Mouse (Mus musculus): Measurements from ENCODE around the gene Coq10a.
A peak's percentile ranks its signal among the peaks of the same experiment; 100 is the strongest.

Gene Coq10a

DNA sequence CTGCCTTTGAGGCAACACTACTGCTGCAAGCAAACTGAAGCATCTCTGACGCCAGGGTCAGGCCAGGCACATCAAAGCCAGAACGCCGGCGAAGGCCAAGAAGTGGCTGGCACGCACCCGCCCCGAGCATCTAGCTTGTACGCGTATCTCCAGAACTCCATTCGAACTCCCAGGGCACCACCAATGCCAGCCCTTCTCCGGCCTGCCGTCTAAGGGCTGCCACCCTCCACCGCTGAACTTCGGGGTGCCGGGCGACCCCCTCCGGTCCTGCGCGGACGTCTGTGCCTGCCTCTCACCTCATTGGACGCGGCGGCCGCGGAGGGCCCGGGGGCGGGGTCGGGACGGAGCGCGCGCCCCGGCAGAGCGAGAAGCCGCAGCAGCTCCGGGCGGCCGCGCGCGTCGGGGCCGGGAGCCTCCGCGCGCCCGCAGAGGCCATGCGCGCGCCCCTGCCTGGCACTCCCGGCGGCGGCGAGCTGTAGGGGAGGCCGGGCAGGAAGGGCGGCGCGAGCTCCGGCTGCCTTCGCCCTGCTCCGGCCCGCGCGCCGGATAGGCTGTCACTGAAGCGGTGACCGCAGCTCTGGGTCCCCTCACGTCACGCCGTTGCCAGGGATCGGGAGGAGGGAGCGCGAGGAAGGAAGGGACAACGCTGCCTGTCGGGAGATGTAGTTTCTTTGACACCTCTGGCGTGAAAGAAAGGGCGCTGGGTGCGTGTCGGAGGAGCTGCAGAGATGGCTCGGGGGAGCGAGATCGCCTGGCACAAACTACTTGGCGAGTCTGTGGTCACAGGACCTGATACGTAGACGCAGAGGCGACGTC is at the start of gene Coq10a:
TSS of gene Coq10a (minus strand) at position 596 of the 816 bp plus-strand sequence.
- TF ChIP-seq GATA4 (IDR thresholded peaks at IDR 0.05; ENCODE audit: insufficient replicate concordance, low read length) = peak; percentile 16; the same call in 1 of the 2 replicates

DNA sequence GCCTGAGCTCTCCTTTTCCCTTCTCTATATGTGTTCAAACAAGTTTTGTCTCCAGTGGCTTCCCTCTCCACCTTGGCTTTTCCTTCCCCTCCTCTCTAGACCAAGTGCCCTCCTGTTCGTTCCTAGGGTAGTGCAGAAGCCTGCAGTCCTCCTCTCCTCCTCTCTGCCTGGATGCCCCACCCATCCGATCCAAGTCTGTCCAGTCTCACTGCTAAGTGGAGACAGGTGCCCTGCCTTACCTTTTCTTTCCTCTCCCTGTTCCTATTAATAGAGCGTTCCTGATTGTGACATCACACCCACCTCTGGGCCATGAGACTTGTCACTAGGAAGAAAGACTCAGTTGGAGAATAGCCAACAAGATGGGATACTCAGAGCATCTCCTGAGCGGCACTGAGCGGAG is 46.1 kb upstream of the Coq10a start:
- TF ChIP-seq GATA4 (IDR thresholded peaks at IDR 0.05; ENCODE audit: insufficient replicate concordance, low read length) = no peak

DNA sequence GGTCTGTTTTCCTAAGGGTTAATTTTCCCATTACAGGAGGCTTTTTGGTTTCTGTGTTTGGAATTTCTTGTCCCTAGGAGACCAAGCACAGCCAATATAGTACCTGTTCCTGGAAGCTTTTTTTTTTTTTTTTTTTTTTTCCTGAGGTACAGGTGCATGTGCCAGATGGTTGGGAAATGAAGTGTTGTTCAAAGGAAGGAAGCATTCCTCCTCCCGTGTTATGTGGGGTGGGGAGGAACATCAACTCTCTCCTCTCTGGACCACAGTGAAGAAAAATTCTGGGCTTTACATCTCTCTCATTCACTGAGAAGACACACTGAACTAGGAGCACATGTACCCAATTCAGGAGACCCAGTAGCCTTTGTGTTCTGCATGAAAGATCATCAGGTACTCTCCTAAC is 44.3 kb upstream of the Coq10a start:
- TF ChIP-seq GATA4 (IDR thresholded peaks at IDR 0.05; ENCODE audit: insufficient replicate concordance, low read length) = no peak

DNA sequence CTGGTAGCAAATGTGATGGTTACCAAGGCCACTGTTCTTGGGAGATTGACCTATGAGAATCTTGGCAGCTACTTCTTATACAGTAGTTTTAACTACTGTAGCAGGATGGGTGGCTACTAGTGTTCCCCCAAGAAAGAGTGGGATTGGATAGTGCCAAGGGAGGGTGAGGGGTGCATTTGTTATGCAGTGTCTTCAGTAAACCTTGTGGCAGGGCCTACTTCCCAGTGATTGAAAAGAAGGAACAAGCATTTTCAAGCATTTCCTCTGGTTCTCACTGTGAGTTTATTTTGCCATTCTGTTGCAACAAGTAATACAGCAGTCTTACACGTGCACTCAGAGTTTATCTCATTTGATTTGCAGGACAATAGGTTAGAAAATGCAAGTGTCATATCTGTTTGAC is 43.8 kb upstream of the Coq10a start:
- no peak for TF ChIP-seq GATA4 (IDR thresholded peaks at IDR 0.05; ENCODE audit: insufficient replicate concordance, low read length)

DNA sequence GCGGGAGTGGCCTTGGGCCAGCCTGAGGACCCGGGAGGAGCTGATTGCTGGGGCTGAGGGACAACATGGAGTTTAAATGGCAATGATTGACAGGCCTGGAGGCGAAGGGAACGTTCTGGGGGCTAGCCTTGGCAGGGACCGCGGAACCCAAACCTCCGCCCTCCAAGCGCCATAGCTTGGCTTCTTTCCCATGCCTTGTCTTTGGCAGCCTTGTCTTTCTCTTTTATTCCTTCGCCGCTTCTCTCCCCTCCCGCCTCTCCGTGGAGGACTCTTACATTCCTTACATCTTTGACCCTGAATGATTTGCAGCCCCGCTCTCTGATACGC is 43.2 kb upstream of the Coq10a start:
- no peak for TF ChIP-seq GATA4 (IDR thresholded peaks at IDR 0.05; ENCODE audit: insufficient replicate concordance, low read length)

DNA sequence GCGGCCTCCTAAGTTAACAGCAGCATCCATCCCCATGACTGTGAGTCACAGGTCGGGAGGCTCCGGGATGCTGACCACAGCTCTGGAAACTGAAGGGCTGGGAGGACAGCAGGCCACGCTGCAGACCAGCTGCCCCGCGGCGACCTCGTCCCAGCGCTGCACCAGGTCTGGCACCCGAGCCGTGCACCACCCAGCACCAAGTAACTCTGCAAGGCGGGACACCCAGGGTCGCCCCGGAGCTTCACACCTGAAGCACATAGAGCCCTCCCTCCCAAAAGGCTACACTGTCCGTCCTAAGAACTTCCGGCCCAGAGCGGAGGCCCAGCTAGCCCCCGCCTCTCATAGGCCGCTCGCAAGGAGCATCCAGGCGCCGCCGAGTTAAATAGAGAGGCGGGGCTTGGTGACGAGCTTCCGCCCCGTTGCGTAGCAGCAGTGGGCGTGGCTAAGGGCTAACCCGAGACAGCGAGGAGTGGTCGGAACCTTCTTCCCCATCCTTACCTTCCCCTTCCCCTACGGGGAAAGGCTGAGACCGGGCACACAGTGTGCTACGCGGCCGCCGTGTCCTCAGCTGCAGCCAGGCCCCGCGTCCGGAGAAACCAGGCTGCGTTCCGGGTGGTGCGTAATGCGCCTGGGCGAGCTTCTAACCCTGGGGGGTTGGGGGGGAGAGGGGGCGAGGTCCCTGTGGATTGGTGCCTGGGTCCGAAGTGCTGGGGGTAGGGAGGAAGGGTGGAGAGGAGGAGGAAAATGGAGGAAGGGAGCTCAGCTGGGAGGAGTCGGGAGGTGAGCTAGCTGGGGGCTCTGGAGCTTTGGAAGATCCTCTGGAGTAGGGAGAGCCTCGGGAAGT is 42.6 kb upstream of the Coq10a start, which contains the start of the genes Nabp2 and Rnf41:
TSS of gene Nabp2 (minus strand) at position 282 of the 844 bp plus-strand sequence.
TSS of gene Rnf41 (plus strand) at position 447 of the 844 bp plus-strand sequence.
- no peak for TF ChIP-seq GATA4 (IDR thresholded peaks at IDR 0.05; ENCODE audit: insufficient replicate concordance, low read length)

DNA sequence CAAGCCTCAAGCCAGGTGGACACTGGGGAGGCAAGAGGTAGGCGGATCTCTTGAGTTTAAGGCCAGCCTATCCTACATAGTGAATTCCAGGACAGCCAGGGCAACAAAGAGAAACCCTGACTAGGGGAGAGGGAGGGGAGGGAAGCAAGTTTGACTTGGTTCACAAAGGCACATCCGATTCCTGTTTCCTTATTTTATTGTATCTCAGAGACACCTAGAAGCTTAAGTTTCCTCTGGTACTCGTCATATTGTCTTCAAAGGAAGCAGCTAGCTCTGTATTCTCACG is 41.7 kb upstream of the Coq10a start:
- TF ChIP-seq GATA4 (IDR thresholded peaks at IDR 0.05; ENCODE audit: insufficient replicate concordance, low read length) = no peak

DNA sequence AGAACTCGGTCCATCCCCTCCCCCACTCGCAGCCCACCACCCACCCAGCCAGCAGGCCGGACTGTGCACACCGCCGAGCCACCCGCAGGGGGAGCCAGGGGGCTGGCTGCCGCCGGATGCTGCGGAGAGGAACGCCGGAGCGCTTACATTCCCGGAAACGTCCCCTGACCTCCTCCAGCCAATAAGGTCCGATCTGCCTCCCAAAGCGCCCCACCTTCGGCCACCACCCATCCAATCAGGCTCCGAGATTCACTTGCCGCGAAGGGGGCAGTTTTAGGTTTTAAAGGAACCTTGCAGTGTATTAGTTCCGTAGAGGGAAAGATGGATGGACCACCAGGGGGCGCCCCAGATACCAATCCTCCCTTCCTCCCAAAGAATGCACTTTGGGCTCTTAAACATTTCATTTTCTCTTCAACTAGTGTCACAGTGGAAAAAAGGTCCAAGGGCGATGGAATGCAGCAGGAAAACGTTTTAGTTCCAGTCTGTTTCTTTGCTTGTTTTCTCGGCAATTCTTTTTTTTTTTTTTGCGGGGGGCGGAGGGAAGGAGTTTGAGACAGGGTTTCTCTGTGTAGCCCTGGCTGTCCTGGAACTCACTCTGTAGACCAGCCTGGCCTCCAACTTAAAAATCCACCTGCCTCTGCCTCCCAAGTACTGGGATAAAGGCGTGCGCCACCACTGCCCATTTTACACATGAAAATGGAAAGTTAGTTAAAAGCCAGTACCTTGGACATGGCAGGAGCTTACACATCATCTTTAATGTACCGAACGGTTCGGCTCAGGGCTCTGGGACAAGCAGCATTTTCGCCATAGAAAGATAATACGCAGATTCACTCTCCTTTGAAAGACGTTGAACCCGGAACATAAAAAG is 41.1 kb upstream of the Coq10a start:
- no peak for TF ChIP-seq GATA4 (IDR thresholded peaks at IDR 0.05; ENCODE audit: insufficient replicate concordance, low read length)

DNA sequence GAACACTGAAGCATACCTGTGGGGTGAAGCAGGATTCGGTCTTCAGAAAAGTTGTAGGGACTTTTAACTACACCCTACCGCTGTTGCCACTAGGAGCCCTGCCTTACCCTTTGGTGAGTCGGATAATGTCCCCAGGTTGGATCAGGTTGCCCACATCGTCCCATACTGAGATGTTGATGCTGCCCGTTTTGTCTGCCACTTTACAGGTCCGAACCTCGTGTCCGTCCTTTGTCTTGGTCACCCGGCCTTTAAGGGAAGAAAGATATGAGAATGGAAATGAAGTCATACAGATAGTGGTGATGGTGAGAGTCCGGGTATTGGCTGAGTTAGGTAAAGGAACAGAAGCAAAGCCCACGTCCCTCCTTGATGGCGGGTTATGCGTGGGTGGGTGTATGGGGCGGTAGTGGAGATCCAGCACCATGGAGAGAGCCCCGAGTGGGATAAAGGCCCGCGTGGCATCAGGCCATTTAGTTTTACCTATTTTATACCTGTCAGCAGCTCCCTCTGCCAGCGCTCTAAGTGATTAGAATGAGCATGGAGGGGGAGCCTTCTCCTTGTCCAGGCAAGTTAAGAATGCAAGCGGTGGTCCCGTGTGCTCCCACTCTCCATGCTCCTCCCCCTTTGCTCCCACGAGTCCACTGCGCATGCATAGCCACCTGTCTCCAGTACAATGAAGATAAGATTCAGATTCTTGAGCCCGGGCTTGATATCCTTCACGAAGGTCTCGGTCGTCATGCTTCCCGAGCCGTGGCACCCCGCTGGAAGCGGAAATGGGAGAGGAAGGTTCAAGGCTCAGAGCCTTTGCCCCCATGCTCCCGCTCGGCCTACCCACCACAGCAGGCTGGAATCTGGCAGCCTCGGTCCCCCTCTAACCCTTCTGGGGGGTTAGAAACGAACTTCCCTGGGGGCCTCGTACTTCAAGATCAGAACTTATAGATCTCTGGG is 40.1 kb upstream of the Coq10a start:
- TF ChIP-seq GATA4 (IDR thresholded peaks at IDR 0.05; ENCODE audit: insufficient replicate concordance, low read length) = no peak

DNA sequence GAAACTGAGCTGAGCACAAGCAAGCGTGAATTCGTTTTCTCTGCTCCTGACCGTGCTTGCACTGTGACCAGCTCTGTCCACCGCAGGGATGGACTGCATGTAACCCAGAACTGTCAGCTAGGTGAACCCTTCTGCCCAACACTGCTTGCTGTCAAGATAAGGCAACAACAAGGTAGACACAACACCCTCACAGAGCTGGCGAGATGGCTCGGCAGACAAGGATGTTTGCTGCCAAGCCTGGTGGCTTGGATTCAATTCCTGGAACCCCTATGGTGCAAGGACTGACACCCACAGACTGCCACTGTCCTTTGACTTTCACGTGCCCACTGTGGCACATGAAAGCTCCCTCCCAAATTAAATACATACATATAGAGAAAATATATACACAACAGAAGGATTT is 35.1 kb upstream of the Coq10a start:
- TF ChIP-seq GATA4 (IDR thresholded peaks at IDR 0.05; ENCODE audit: insufficient replicate concordance, low read length) = no peak

DNA sequence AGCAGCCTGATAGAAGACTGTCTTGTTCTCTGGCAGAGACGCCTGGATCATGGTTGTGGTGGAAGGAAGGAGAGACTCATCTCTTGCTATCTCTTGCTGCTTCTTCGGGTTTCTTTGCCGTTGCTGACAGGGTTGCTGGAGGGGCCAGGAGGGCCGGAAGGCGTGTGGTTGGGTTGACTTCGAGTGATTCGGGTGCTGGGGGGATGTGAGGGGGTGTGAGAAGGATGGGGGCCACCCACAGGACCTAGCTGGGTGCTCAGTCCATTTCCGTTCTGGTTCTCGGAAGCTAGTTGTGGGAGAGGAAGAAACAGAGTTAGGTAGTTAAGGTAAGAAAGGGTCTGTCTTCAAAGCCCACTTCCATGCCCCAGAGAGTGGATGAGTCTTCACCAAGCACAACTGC is 32.8 kb upstream of the Coq10a start:
- TF ChIP-seq GATA4 (IDR thresholded peaks at IDR 0.05; ENCODE audit: insufficient replicate concordance, low read length) = no peak

DNA sequence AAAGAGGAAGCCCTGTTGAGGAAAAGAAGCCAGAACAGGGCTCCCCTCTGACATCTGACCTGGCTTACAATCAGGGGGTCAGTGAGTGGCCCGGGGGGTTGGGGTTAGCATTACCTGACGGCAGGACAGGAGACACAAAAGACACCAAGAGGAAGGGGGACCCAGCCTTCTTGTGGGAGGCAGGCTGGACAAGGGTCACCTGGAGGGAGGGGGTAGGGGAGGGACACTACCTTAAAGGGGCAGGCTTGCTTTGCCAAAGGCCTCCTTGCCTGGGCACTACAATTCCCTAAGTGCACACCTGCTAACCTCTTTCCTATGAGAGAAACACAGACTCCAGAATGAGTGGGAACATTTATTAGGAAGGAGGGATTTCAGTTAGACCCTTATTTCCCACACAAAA is 32.3 kb upstream of the Coq10a start, which contains the start of gene Slc39a5:
TSS of gene Slc39a5 (minus strand) at position 174 of the 400 bp plus-strand sequence.
- TF ChIP-seq GATA4 (IDR thresholded peaks at IDR 0.05; ENCODE audit: insufficient replicate concordance, low read length) = no peak

DNA sequence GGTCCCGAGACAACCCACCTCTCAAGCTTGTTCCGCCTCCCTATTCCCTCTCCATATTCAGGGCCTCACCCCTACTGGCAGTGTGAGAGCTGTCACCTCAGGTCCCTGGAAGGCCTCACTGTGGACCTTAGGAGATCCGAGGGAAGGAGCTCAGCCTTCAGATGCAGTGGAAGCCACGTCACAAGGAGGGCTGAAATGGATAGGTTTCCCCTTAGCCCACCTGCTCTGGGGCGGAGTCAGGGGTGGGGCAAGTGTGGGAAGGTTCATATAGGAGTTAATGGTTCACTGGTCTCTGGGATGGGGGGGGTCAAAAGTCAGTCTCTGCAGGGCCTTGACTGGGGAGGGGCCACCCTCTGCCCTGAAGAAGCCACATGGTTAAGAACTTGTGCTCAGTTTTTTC is 31.5 kb upstream of the Coq10a start:
- TF ChIP-seq GATA4 (IDR thresholded peaks at IDR 0.05; ENCODE audit: insufficient replicate concordance, low read length) = no peak

DNA sequence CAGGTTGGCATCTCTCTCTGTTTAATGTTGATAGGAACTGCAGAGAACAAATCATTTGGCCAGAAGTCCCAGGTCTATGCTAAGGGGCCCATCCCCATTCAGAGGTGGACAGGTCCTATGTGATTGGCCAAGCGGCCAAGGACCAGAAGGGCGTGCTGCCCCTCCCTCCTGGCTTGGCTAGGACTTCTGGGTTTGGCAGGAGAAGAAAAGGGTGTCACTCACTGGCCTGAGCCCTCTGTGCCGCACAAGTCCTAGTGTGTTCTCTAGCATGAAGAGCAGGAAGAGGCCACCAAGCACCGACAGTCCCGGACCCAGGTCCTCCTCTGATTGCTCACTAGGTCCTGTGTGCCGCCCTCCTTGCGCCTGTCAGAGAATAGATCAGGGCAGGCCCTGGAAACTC is 28.7 kb upstream of the Coq10a start:
- no peak for TF ChIP-seq GATA4 (IDR thresholded peaks at IDR 0.05; ENCODE audit: insufficient replicate concordance, low read length)

Measured in liver, adult (tissue).